Mouse (Mus musculus): ENCODE measurements around the gene Rab11fip3.

Gene Rab11fip3

DNA sequence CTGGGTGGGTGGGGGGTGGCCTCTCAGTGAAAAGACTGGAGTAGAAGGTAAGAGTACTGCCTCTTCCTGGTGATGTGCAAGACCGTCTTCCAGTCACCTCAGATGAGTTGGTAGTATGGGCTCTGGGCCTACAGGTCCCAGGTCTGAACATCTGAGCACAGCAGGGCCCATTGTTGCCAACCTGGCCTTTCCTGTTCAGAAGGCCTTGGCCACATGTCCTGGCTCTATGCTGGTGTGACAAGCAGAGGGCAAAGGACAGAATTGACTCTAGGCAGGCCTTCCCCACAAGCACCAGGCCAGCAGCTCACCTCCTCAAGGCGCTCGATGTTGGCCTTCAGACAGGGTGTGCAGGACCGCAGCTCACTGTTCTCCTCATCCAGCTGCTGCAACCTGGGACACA lies 77.1 kb downstream of the Rab11fip3 start:
- no peak for DNase-seq (ENCODE audit: low spot score)

DNA sequence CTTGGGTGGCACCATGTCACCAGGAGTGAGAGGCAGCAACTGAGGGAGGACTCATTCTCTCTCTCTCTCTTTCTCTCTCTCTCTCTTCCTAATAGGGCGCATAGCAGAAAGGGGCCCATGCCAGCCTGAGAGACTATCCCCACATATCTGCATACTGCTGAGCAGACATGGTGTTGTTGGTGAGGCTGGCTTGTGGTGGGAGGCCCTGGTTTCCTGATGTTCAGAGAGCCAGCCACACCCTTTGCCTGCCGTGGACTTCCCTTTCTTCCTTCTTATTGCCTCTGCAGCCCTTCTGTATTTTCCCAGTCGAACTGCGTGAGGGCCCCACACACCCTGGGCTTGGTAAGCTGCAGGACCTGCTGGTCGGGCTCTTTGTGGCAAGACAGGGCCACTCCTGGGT lies 79.0 kb downstream of the Rab11fip3 start:
- DNase-seq (ENCODE audit: low spot score): no peak

DNA sequence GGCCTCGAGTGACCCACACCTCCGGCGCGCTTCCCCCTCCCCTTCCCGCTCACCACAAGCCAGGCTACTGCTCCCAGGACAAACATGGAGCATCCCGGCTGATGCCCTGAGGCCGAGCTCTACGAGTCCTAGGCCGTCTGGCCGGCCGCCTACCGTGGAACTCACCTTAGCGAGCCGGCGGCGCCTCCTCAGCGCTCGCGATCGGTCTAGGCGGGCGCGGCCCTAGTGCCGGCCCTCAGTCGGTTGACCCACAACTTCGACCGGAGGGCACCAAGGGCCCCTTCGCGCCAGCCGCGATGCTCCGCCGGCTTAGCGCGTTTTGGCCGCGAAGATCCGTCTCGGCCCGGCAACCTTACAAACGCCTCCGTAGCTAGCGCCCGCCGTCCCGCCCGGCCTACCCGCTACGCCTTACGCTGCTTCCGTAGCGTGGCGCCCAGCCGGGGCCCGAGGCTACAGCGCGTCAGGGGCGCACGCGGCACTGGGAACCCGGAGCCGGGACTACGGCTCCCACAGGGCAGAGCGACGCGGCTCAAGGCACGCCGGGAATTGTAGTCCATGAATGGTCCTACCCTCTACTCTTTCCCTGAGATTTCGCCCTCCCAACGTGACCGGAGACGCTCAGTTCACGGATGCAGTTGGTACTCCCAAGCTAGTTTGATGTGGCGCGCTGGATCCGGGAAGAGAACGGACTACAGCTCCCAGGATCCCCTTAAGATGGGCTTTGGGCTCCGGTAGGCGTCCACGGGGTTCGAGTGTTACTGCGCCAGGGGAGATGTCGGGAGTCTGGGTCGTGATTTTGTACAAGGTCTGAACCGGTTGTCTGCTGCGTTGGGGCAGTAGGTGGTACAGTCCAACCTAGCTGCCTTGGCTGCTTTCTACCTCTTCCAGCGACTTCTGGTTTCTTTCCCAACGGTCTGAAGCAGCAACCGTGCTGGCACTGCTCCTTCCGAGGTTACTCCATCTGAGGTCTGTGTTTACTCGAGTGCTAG lies 83.8 kb downstream of the Rab11fip3 start, which contains the start of gene Capn15:
Gene Capn15 (minus strand): TSS at position 491 of the 989 bp plus-strand sequence.
- DNase-seq (ENCODE audit: low spot score): peak; percentile 85

DNA sequence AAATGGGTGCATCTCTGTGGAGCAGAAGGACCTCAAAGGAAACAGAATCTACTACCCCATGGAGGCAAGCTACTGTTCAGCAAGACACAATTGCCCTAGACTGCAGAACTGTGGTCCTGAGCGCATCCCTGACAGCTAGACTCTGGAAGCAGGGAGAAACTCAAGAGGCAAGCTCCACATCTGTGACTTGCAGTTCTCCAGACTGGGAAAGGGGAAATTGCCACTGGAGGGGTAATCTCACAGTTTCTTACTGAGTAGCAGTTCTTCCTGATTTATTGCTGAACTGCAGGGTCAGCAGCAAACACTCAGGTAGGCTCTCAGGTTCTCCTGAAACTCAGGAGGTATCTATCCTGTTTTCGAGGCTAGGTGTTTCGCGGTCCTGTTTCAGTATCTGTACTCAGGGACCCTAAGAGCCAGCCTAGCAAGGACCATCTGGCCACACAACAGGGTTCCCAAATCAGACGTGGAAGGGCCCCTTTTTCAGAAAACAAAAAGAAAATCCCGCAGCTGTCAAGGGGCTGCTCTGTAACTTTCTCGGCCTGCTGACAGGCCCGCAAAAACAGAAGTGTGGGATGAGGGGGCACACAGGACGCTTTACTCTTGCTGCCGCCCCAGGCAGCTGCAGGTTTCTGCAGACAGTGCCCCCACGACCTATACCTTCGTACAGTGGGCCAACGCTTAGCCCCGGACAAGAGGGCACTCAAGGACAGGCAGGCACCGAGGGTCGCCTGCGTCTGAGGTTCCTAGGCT lies 84.6 kb downstream of the Rab11fip3 start:
- DNase-seq (ENCODE audit: low spot score): no peak

DNA sequence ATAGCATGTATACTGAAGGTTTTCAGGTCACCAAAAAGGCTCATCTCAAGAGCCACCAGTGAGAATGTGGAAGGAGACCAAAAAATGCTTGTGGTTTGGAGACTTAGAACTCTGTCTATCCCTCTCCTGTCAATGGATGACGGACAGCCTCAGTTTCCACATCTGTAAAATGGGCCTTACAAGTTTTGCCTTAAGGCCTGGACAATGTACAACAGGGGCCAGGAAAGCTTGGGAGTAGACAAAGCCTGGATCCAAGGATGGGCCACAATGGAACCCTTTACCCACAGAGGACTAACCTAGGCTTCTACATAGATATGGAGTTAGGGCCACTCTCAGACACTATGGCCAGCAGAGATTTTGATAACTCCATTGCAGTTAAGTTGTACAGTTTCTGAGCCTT lies 85.3 kb downstream of the Rab11fip3 start:
- no peak for DNase-seq (ENCODE audit: low spot score)

DNA sequence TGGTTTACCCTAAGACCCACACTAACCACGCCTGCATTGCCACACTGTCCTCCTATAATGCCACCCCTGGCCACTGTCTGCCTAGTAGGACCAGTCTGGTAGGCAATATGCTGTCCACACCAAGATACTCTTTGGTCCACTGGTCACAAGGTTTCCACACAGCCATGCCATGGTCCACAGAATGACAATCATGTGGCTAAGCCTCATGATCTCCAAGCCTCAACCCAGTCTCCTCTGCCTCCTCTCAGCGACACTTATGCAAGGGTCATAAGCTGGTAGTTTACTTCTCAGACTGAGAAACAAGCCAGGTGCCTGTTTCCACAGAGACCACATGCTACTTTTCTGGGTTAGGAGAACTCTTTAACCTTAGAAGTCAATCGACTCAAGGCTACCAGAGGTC lies 86.4 kb downstream of the Rab11fip3 start:
- no peak for DNase-seq (ENCODE audit: low spot score)

DNA sequence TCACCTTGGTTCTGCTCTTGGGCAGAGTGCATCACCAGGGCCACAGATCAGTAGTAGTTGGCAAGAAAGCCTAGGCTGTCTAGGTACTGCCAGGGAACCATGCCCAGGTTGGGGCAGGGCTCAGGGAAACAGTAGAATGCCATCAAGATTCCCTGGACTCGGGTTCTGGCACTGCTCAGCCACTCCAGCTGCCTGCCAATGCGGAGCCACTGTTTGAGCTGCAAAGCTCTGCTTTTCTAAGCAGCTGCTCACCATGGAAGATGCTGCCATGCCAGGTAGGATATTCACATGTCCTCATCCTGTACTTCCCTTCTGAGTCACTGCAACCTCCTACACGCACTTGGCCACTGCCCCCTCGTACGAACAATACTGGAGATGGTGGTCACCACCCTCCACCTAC lies 88.5 kb downstream of the Rab11fip3 start:
- DNase-seq (ENCODE audit: low spot score): no peak

DNA sequence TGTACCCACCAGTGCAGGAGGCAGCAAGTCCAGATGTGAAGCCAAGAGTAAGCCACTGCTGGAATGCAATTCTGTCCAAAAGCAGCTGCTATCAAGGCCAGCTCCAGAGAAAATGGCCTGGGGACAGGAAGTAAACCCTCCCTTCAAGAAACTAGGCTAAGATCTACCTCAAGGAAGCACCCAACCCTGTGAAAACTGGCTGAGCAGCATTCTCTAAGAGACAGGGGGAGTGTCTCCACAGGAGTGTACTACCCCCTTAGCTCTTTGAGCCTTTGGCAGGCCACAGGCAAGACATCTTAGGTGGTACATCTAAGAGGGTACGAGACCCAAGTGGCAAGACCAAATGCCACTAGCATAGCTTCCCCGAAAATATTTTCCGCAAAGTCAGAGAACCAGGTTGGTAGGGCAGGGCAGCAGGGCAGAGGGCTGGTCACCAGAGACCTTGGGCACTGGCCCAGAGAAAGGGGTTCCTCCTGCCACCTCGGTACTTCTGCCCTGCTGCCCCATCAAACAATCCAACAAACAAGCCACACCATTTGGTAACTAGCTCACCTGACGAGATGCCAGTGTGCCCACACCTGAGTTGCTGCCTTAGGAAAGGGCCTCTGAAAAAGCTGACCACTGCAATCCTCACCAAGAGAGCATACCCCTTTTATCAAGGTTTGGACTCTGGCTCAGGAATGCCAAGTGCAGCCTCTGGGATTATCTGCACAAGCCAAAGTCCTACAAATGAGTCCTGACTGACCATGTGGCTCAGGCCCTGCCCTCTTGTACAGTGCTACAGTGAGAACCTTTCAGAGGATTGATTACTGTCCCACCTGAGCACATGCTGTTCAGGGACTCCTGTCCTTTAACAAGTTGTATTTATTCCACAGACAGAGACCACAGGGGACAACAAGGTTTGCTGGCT lies 89.3 kb downstream of the Rab11fip3 start:
- DNase-seq (ENCODE audit: low spot score): no peak

DNA sequence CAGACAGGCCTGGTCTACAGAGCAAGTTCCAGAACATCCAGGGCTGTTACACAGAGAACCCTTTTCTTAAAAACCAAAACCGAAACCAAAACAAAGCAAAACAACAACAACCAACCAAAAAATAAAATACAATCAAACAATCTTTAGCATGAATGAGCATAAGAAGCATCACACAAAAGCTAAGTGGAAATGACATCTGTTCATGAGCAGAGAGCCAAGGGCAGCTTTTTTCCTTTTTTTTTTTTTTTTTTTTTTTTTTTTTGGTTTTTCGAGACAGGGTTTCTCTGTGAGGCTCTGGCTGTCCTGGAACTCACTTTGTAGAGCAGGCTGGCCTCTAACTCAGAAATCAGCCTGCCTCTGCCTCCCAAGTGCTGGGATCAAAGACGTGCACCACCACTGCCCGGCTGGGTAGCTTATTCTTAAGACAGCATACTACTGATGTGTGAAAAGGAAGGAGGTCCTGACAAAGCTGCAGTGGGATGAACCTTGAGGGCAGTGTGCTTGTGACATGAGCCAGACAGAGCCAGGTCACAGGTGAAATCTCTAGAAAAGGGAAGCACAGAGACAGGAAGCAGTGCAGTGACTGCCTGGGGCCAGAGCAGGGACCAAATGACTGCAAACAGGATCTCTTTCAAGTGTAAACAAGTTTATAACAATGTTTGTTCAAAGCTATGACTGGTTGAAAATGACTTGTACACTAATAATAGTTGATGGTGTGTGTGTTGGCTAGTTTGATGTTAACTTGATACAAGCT lies 98.2 kb downstream of the Rab11fip3 start:
- DNase-seq (ENCODE audit: low spot score): no peak

DNA sequence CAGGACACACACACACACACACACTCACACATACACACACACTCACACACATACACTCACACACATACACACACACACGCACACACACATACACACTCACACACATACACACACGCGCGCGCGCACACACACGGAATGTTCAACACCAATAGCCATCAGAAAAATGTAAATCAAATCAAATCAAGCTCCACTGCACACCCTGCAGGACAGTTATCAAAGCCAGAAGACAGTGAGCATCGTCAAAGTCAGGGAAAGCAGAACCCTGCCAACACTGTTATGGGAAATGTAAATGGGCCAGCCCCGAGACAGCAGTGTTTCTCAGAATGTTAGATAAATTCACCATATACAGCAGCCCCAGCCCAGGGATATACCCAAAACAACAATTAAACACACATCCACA lies 98.9 kb downstream of the Rab11fip3 start:
- no peak for DNase-seq (ENCODE audit: low spot score)

DNA sequence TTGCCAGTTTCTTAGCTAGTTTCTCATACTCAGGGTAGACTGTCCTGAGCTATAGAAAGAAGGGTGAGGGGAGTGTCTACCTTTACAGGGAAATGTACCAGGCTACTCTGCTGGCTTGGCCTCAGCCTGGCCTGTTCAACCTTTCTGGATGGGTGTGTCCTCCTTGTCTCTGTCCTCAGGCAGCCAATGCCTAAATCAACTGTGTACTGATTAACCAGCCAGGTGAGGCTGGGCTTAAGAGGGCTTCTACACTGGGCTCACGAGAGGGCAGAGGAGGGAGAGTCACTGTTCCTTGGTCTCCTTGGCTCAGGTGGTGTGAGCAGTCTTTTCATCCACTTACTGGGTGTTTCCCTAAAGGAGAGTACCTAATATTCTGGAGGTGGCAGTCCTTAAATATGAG lies 101.2 kb downstream of the Rab11fip3 start:
- no peak for DNase-seq (ENCODE audit: low spot score)

DNA sequence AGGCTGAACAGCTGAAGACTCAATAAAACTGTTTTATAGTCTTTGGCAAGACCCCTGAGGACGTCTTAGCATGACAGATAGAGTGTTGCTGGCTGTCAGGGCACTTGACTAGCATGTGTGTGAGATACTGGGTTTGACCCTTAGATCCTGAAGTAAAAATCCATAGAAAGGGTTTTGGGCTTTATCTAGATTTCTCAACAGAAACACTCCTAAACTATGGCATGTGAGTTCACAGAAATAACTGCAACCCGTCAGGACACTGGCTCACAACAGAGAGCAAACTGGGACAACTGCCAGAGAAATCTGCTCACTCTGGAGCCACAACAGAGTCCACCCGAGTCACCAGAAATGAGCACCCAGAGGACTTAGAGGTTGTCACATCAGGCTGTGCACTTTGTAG lies 101.7 kb downstream of the Rab11fip3 start:
- DNase-seq (ENCODE audit: low spot score): no peak

DNA sequence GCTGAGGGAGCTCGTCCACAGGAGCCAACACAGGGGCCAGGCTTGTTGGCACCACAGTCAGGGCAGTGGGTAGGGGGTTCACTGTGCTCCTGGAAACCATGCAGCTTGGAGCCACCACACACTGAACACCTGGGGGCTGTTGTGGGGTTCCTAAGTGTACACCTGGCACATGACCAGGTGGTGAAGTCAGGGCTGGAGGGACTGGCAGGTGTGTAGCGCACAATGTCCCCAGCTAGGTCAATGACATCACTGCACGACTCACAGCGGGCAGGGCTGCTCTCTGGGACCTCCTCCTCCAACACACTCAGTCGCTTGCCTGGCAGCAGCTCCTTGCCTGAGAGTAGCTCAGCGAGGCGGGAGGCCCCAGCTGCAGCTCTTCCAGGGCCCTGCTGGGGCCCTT lies 105.1 kb downstream of the Rab11fip3 start:
- DNase-seq (ENCODE audit: low spot score): no peak

DNA sequence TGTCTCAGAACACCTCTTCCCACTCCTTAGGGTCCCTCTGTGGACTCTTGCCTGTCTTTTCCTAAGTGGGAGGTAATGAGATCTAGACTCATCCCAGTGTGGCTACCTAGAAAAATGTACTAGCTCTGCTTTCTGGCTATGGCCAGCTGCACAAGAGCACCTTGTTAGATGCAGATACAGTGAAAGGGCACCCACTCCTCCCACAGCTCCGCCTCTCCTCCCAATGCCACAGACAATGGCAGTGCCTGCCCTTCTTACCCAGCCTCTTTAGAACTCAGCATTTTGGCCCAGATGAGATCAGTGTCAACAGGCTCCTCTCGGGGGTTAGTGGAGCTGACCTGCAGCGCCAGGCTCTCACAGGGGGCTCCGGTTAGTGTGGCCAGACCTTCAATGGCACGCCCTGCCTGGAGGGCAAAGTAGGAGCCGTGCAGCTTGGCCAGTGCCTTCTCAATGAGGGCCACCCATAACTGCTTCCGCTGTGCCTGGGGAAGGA lies 106.9 kb downstream of the Rab11fip3 start:
- DNase-seq (ENCODE audit: low spot score): no peak

DNA sequence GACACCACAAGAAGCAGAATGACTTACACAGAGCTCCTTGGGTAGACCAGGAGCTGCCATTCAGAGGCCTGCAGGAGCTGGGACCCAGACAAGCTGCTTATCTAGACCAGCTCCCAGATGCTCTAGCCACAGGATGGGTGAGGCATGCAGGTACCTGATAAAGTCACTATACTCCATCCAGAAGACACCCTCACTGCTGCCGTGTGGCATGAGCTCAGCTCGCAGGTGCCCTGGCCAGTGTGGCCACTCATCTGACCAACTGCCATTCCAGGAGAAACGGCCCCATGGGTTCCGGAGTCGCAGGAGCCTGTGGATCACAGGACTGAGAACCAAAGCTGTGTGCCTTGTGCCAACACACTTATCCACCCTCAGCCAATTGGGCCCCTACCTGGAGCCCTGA lies 107.8 kb downstream of the Rab11fip3 start:
- no peak for DNase-seq (ENCODE audit: low spot score)

DNA sequence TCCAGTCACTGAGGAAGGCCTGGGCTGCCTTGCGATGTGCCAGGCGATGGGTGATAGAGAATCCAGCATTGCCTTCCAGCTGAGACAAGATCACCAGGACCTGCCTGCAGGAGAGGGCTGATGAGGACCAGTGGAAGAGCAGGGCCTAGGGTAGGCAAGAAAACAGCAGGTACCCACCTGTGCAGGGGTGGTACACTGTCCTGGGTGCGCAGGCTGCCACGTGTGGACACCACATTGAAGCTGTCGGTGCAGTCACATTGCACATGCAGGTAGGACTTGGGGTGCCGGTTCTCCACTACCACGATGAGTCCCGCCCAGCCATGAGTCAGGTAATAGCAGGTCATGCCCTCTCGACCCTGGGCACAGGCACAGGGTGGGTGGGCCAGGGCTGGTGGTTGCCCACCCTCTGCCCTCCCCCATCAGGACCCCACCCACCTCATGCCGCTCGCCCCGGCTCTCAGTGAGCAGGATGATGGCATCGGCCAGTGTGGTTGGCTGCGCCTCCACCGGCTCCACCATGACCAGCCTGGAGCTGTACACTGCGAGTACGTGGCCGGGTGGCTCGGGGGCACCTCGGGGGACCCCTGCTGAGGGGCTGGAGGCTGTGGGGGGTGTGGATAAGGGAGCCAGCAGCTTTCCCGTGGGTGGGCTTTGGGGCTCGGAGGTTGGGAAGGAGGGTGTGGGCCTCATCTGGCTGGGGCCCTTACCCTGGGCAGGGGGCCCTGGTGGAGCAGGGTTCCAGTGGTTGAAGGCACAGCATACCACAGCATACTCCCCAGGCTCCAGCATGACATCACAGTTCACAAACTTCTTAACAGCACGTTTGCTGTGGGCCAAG lies 109.5 kb downstream of the Rab11fip3 start:
- DNase-seq (ENCODE audit: low spot score): no peak

DNA sequence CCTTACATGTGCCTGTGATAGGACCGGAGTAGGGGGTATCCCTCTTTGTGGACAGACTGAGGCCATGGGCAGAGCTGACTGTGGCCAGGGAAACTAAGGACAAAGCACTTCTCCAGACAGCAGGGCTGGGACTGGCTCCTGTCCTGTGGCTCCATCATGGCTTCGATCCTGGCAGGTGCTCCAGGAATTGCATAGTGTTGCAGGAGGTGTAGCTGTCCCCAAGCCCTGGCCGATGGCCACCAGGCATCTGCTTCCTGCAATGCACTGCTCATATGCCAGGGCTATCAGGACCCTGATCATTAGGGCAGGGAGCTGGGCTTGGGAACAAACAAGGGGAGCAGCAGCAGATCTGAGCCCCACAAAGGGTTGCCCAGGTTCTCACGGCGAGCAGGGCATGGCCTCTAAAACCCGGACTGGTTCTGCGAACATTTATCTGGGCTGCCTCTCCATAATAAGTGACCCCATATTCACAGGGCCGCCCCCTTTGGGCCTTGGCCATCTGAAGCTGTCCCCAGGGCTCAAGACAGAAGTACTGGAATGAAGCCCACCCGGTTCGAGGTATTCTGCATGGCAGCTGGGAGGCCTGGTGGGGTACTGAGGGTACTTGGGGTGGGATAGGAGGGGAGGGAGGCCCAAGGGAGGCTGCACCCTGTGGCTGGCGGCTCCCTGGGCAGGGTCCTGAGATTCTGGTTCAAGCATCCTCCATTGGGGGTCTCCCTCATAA lies 110.4 kb downstream of the Rab11fip3 start:
- no peak for DNase-seq (ENCODE audit: low spot score)

DNA sequence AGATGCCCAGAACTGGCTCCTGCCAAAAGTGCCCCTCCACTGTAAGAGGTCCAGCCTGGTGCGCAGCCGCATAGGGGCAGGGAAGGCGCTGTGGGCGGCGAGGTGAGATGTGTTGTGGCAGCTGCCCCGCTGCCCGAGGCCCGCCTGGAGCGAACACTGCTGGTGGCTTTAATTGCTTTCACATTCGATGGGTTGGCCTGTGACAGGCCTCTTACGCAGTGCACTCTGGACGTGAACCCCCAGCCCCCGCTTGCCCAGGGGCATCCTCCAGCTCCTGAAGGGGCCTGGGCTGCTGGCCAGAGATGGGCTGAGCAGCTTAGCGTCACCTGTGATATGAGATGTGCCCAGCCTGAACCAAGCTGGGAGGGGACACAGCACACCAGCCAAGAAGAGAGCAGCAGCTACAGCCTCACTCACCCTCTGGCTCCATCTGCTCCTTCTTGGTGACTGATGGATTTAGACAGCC lies 111.7 kb downstream of the Rab11fip3 start:
- no peak for DNase-seq (ENCODE audit: low spot score)

DNA sequence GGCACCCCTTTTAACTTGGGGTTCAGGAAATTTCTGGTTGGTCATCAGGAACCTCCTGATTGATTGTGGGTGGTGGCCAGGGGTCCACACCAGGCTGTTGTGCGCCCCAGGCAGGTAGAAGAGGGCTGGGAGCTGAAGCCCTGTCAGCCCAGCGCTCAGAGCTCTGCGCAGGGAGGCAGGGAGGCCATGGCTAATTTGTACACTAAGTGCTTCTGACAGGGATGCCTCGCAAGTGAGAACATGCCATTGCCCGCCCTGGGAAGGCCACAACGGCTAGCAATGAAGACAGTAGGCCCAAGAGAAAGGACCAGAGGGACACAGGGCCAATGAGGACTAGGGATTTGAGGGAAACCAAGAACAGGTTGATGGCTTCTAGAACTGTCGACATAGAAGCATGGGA lies 112.7 kb downstream of the Rab11fip3 start:
- no peak for DNase-seq (ENCODE audit: low spot score)
